Mouse (Mus musculus) thymus, adult 2 months (tissue): ENCODE results near the gene Itpr1. TPM values are rescaled to one million over a fixed set of nuclear protein-coding genes. Genes with fewer than 3 reads are reported as not detected.
A peak's percentile ranks its signal among the peaks of the same experiment; 100 is the strongest.

Experiments
- DNase-seq: peaks from one replicate; pipeline ENCODE4 v3.0.0; 2021
- H3K27ac ChIP-seq: fragments of 200-500 bp; 2 replicates; pipeline ENCODE4 v1.5.1; 2012; ENCODE audit warnings: low read length, control low read depth; ENCODE audit not compliant: control insufficient read depth, insufficient read depth
- H3K27me3 ChIP-seq: fragments of 200-500 bp; 2 replicates; pipeline ENCODE4 v1.6.1; 2012; ENCODE audit warnings: mild to moderate bottlenecking, low read length, moderate library complexity, mixed read lengths; ENCODE audit not compliant: control insufficient read depth, insufficient read depth
- H3K36me3 ChIP-seq: fragments of 200-500 bp; 2 replicates; pipeline ENCODE4 v1.6.1; 2012; ENCODE audit warnings: mild to moderate bottlenecking, low read length, moderate library complexity; ENCODE audit not compliant: control insufficient read depth, insufficient read depth
- H3K4me1 ChIP-seq: fragments of 200-500 bp; replicated peaks from 2 replicates; pipeline ENCODE4 v1.6.1; 2012; ENCODE audit warnings: low read length; ENCODE audit not compliant: control insufficient read depth, insufficient read depth
- H3K4me3 ChIP-seq: fragments of 200-500 bp; 2 replicates; pipeline ENCODE4 v1.5.1; 2012; ENCODE audit warnings: mild to moderate bottlenecking, low read length, control low read depth, moderate library complexity; ENCODE audit not compliant: control insufficient read depth, insufficient read depth
- CTCF ChIP-seq: fragments of 200-500 bp; IDR thresholded peaks from 2 replicates; pipeline ENCODE4 v1.5.1; 2012; ENCODE audit warnings: mild to moderate bottlenecking, control low read depth, low read length, moderate library complexity, borderline replicate concordance; ENCODE audit not compliant: control insufficient read depth, poor library complexity, insufficient read depth; ENCODE audit errors: extremely low read depth
- POLR2A ChIP-seq: fragments of 200-500 bp; IDR thresholded peaks from 2 replicates; pipeline ENCODE4 v1.6.1; 2012; ENCODE audit warnings: mild to moderate bottlenecking, low read length, control low read depth, moderate library complexity; ENCODE audit not compliant: control insufficient read depth, poor library complexity, insufficient read depth; ENCODE audit errors: extremely low read depth
- WGBS: fragments of 180-500 bp; shearing (Covaris S2); methylation state at CpG from one replicate; pipeline ENCODE4 v1.1.7; 2018; 5-methylcytosine and 5-hydroxymethylcytosine counted together
- polyA plus RNA-seq: library from polyadenylated mRNA; depleted of rRNA; stranded (reverse); fragments of >200 nt; gene quantifications from 2 replicates; pipeline ENCODE4 v1.2.3, GENCODE M21; 2012

Itpr1 gene
- polyA plus RNA-seq, 1 experiment = 28.8 TPM

- DNase-seq = no peak
- no peak overlapping the region for H3K4me3 ChIP-seq
- peaks cover 5% of the 10 kb centered on the region for H3K4me1 ChIP-seq
- H3K36me3 ChIP-seq = no peaks in the 10 kb centered on the region
- 82% methylated on average over 14 of the region's 14 CpGs for WGBS
- H3K27me3 ChIP-seq = no peaks in the 10 kb centered on the region
- peak overlapping the region; percentile 28; the same call in 1 of the 2 replicates for H3K27ac ChIP-seq
- TF ChIP-seq CTCF (no peak), POLR2A (no peak)
Measured at GRCm38 (mm10) chr6:108457516-108458181, 244.8 kb downstream of the Itpr1 start.

DNA sequence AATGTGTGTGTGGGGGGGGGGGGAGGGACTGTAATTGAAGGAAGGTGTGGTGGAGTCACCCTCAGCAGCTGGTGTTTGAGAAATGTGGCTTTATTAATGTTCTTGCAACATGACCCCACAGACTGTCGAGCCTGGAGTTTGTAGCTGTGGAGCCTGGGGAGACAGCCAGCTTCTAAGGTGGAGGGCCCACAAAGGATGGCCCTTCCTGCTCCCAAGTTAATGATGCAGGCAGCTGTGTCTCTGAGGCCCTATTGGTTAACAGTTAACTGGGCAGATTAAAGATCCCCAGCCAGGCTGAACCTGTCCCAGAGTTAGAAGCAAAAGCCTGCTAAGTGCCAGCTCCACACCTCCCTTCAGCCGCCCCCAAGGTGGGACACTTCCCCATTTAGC lies 245.3 kb downstream of the Itpr1 start:
- TF ChIP-seq POLR2A (no peak), CTCF (no peak)
- no peaks in the 10 kb centered on the region for H3K36me3 ChIP-seq
- DNase-seq = no peak
- H3K4me3 ChIP-seq = no peak overlapping the region
- no peak overlapping the region for H3K27ac ChIP-seq
- no peaks in the 10 kb centered on the region for H3K27me3 ChIP-seq
- peaks cover 5% of the 10 kb centered on the region for H3K4me1 ChIP-seq
- 74% methylated on average over 2 of the region's 2 CpGs for WGBS

GRCm38 (mm10) chr6:108458826-108459225 lies 245.9 kb downstream of the Itpr1 start:
- H3K4me1 ChIP-seq = peaks cover 5% of the 10 kb centered on the region
- DNase-seq = no peak
- H3K4me3 ChIP-seq = no peak overlapping the region
- H3K27ac ChIP-seq = no peak overlapping the region
- 95% methylated on average over 11 of the region's 11 CpGs for WGBS
- no peaks in the 10 kb centered on the region for H3K36me3 ChIP-seq
- no peaks in the 10 kb centered on the region for H3K27me3 ChIP-seq
- TF ChIP-seq CTCF (no peak), POLR2A (no peak)

GRCm38 (mm10) chr6:108464308-108464979 lies 251.5 kb downstream of the Itpr1 start:
- no peak overlapping the region for H3K27ac ChIP-seq
- no peak for TF ChIP-seq CTCF
- no peak for TF ChIP-seq POLR2A
- DNase-seq = no peak

DNA sequence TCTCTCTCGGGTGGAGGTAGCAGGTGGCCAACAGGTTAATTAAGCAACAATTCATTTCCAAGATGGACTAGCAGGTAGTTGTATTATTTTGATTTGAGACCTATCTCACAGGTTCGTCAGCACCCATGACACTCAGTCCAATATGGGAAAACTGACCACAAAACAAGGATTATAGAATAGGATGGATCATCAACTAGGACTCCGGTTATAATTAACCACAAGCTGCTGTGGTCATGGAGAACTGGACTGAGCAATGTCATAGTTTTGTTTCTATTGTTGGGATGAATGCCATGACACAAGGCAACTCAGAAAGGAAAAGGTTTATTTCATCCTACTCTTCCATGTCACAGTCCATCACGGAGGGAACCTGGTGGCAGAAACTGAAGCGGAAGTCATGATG lies 252.3 kb downstream of the Itpr1 start:
- Histone ChIP-seq H3K36me3 (no peaks in the 10 kb centered on the region), H3K4me3 (no peak overlapping the region), H3K4me1 (peaks cover 31% of the 10 kb centered on the region), H3K27ac (no peak overlapping the region), H3K27me3 (no peaks in the 10 kb centered on the region)
- no peak for DNase-seq
- WGBS = 95% methylated on average over 5 of the region's 5 CpGs
- no peak for TF ChIP-seq POLR2A
- no peak for TF ChIP-seq CTCF

More at GRCm38 (mm10) chr6:108464308-108464979, 251.5 kb downstream of the Itpr1 start:
- Histone ChIP-seq H3K4me3 (no peak overlapping the region), H3K4me1 (peaks cover 31% of the 10 kb centered on the region), H3K36me3 (no peaks in the 10 kb centered on the region), H3K27me3 (no peaks in the 10 kb centered on the region)
- WGBS = 86% methylated on average over 8 of the region's 8 CpGs

DNA sequence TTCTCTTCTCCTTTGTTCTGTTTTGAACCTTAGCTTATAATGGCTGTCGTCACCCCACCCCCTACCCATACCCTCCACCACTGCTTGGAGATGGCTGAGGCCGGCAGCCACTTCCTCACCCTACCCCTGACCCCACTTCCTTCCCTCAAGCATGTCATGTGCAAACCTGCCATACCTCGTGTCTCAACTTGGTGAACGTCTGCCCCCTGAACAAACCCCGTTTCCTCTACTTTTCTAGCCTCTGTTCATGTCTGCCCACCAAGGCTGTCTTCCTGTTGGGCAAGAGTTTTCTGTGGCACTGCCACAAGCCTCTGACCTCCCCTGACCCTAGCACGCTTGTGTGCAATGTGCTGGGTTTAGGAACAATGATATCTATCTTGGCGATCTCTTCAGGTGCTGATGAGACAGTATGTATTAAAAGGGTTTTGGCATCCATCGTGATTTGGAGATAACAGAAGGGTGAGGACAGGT lies 253.2 kb downstream of the Itpr1 start:
- Histone ChIP-seq H3K27ac (peak overlapping the region; percentile 69; the same call in 1 of the 2 replicates), H3K4me1 (peaks cover 31% of the 10 kb centered on the region), H3K4me3 (no peak overlapping the region), H3K36me3 (peaks cover 2% of the 10 kb centered on the region; the same call in 1 of the 2 replicates), H3K27me3 (no peaks in the 10 kb centered on the region)
- DNase-seq = peak; percentile 63
- 15% methylated on average over 8 of the region's 8 CpGs for WGBS
- TF ChIP-seq CTCF = no peak
- TF ChIP-seq POLR2A = no peak

GRCm38 (mm10) chr6:108467597-108467996 lies 254.7 kb downstream of the Itpr1 start:
- peaks cover 5% of the 10 kb centered on the region; the same call in 1 of the 2 replicates for H3K36me3 ChIP-seq
- no peak for TF ChIP-seq POLR2A
- TF ChIP-seq CTCF = no peak
- 47% methylated on average over 6 of the region's 6 CpGs for WGBS

More at GRCm38 (mm10) chr6:108467597-108467996, 254.7 kb downstream of the Itpr1 start:
- H3K4me1 ChIP-seq = peaks cover 31% of the 10 kb centered on the region
- no peak overlapping the region for H3K4me3 ChIP-seq
- DNase-seq = no peak
- no peak overlapping the region for H3K27ac ChIP-seq
- no peaks in the 10 kb centered on the region for H3K27me3 ChIP-seq
